Mouse (Mus musculus) leukemia stem cell, adult 10-12 weeks (primary cell): Measurements from ENCODE around the gene Mapk6. TPM values are rescaled to one million over a fixed set of nuclear protein-coding genes. Genes with fewer than 3 reads are reported as not detected.

ENCODE experiments used
- polyA plus RNA-seq: library from polyadenylated mRNA; stranded (reverse); fragments of >175 nt; gene quantifications from 2 replicates; pipeline ENCODE4 v1.2.3, GENCODE M21; 2012; ENCODE audit warnings: low replicate concordance

Mapk6 gene
- polyA plus RNA-seq: 5.6 and 10.4 TPM in 2 replicates

GRCm38 (mm10) chr9:75409852-75410378 lies at the start of gene Mapk6:
Gene Mapk6, minus strand, starts transcription at chr9:75410005.

GRCm38 (mm10) chr9:75440796-75441666 lies 31.2 kb upstream of the Mapk6 start, which contains the start of gene Leo1:
Gene Leo1, plus strand, starts transcription at chr9:75441524.

DNA sequence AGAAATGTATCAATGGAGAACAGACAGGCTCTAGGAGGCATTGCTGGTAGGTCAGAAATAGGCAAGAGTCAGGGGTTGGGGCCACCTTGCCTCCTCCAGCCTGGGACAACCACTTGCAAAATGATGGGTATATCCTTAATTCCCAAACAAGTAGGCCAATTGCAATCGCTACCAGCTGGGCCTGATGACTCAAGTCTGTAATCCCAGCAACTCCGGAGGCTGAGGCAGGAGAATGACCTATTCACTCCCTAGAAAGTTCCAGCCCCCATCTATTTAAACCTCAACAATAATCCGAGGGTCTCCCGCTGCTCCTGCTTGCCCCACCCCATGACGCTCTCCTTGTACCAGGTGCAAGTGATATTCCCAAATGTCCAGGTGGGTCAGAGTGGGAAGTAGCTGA lies 62.3 kb downstream of the Mapk6 start, which contains the start of gene Bcl2l10:
Gene Bcl2l10, plus strand, starts transcription at position 301 of the 400 bp plus-strand sequence.

Other genes with a start within 250 kb of the Mapk6 start
- gene Myo5c, start 178.0 kb downstream of the Mapk6 start, polyA plus RNA-seq: not detected in 2 replicates
- gene Gnb5, start 103.7 kb downstream of the Mapk6 start, polyA plus RNA-seq: not detected in 2 replicates
- not detected in 2 replicates for gene Bcl2l10, start 62.2 kb downstream of the Mapk6 start, polyA plus RNA-seq
- 8.5 and 10.5 TPM in 2 replicates for gene Leo1, start 31.5 kb upstream of the Mapk6 start, polyA plus RNA-seq
- 3.3 and 11.9 TPM in 2 replicates for gene Tmod3, start 149.7 kb upstream of the Mapk6 start, polyA plus RNA-seq
- gene Tmod2, start 201.3 kb upstream of the Mapk6 start, polyA plus RNA-seq: 0.07 TPM in 1 of 2 replicates, not detected in the other
- 4.8 TPM in 2 replicates for gene Lysmd2, start 215.7 kb upstream of the Mapk6 start, polyA plus RNA-seq